Comparison of ENCODE assay signal across 8 mouse cellular contexts in genomic region chr16:56027854-56028629, GRCm38 (mm10). TPM values are rescaled to one million over a fixed set of nuclear protein-coding genes. Genes with fewer than 3 reads are reported as not detected.
DNase-seq lines count a peak whose midpoint lies in the region; ATAC-seq and TF ChIP-seq lines count a peak whose summit lies in the region.

No protein-coding gene starts in this region.

- peaks cover 20% of the 10 kb centered on the region for H3K4me1 ChIP-seq in lung, embryonic 15.5 days
- H3K4me1 ChIP-seq in forebrain, embryonic 11.5 days (replicated peaks; ENCODE audit: control insufficient read depth, insufficient read depth, low read length), result peaks cover 8% of the 10 kb centered on the region; the same call in 1 of the 2 replicates
- peaks cover 19% of the 10 kb centered on the region for H3K4me1 ChIP-seq in limb, embryonic 12.5 days (replicated peaks)
- no peaks in the 10 kb centered on the region; the same call in 1 of the 2 replicates for H3K4me1 ChIP-seq in olfactory bulb, adult 2 months (ENCODE audit: control insufficient read depth, insufficient read depth, low read length)

- no peak for DNase-seq in lung, postnatal 36 days
- no peak for DNase-seq in forebrain, embryonic 11.5 days (ENCODE audit: low spot score)
- no peak for DNase-seq in left cerebral cortex, postnatal 14 days (ENCODE audit: low spot score in 2 of 2)
- no peak for DNase-seq in embryo, embryonic 10.5 days (ENCODE audit: low spot score)
- DNase-seq in cerebellum, adult 9-11 months, result no peak

- peak overlapping the region; percentile 91 for H3K9ac ChIP-seq in lung, embryonic 15.5 days
- peak overlapping the region; percentile 95 for H3K9ac ChIP-seq in forebrain, embryonic 11.5 days (ENCODE audit: low read length)
- H3K9ac ChIP-seq in limb, embryonic 12.5 days (replicated peaks), result peak overlapping the region; percentile 96

- H3K4me2 ChIP-seq in lung, embryonic 15.5 days, result peak overlapping the region; percentile 70
- peak overlapping the region; percentile 53 for H3K4me2 ChIP-seq in forebrain, embryonic 11.5 days (ENCODE audit: low read depth, low read length, severe bottlenecking)
- H3K4me2 ChIP-seq in limb, embryonic 12.5 days, result peak overlapping the region; percentile 73

- no peak for TF ChIP-seq CTCF in olfactory bulb, adult 2 months (IDR thresholded peaks at IDR 0.05; ENCODE audit: insufficient read depth, low read depth, low read length)

- H3K27ac ChIP-seq in lung, embryonic 15.5 days, result no peak overlapping the region
- H3K27ac ChIP-seq in forebrain, embryonic 11.5 days (ENCODE audit: low read depth, low read length), result no peak overlapping the region
- H3K27ac ChIP-seq in limb, embryonic 12.5 days, result no peak overlapping the region
- no peak overlapping the region for H3K27ac ChIP-seq in olfactory bulb, adult 2 months (ENCODE audit: insufficient read depth, low read depth, low read length)

- peaks cover 27% of the 10 kb centered on the region for H3K36me3 ChIP-seq in lung, embryonic 15.5 days
- H3K36me3 ChIP-seq in forebrain, embryonic 11.5 days (ENCODE audit: control insufficient read depth, insufficient read depth, low read length), result peaks cover 4% of the 10 kb centered on the region; the same call in 1 of the 2 replicates
- peaks cover 35% of the 10 kb centered on the region for H3K36me3 ChIP-seq in limb, embryonic 12.5 days

- TF ChIP-seq POLR2A in olfactory bulb, adult 2 months (IDR thresholded peaks at IDR 0.05; ENCODE audit: insufficient read depth, low read depth, low read length), result no peak

- no peaks in the 10 kb centered on the region for H3K9me3 ChIP-seq in lung, embryonic 15.5 days
- H3K9me3 ChIP-seq in forebrain, embryonic 11.5 days (ENCODE audit: control insufficient read depth, low read length), result no peaks in the 10 kb centered on the region
- H3K9me3 ChIP-seq in limb, embryonic 12.5 days, result no peaks in the 10 kb centered on the region

- intact Hi-C loops in left cerebral cortex, postnatal 14 days (cut with DNase I), result no loop called here

- no peak for ATAC-seq in lung, embryonic 15.5 days (ENCODE audit: borderline replicate concordance, extremely low read depth, low FRiP score, low TSS enrichment)
- no peak for ATAC-seq in forebrain, embryonic 11.5 days (replicated peaks; ENCODE audit: low FRiP score)
- ATAC-seq in limb, embryonic 12.5 days (ENCODE audit: insufficient number of reproducible peaks, insufficient read depth, low FRiP score, low TSS enrichment, low read depth), result no peak

- peak overlapping the region; percentile 80 for H3K4me3 ChIP-seq in lung, embryonic 15.5 days
- peak overlapping the region; percentile 93 for H3K4me3 ChIP-seq in forebrain, embryonic 11.5 days (ENCODE audit: low read depth, low read length)
- H3K4me3 ChIP-seq in limb, embryonic 12.5 days (replicated peaks), result peak overlapping the region; percentile 89
- H3K4me3 ChIP-seq in olfactory bulb, adult 2 months (ENCODE audit: insufficient read depth, low read depth, low read length), result peak overlapping the region; percentile 16; the same call in 1 of the 2 replicates

- no peaks in the 10 kb centered on the region for H3K27me3 ChIP-seq in lung, embryonic 15.5 days
- H3K27me3 ChIP-seq in forebrain, embryonic 11.5 days (ENCODE audit: control insufficient read depth, insufficient read depth, low read length), result no peaks in the 10 kb centered on the region
- H3K27me3 ChIP-seq in limb, embryonic 12.5 days, result no peaks in the 10 kb centered on the region

- WGBS in lung, embryonic 15.5 days, result 31% methylated on average over 12 of the region's 12 CpGs
- 49% methylated on average over 12 of the region's 12 CpGs for WGBS in forebrain, embryonic 11.5 days
- WGBS in limb, embryonic 12.5 days, result 42% methylated on average over 12 of the region's 12 CpGs
- WGBS in olfactory bulb, adult 2 months, result 22% methylated on average over 12 of the region's 12 CpGs

RNA-seq across cellular contexts. Expression of gene Pcnp, which starts 1.5 kb away (rescaled TPM):
- 233 and 240 TPM in 2 replicates for polyA plus RNA-seq in lung, embryonic 15.5 days (2015; fragmentation: Nextera tagmentation; extraction: Ambion mirVana)
- polyA plus RNA-seq in forebrain, embryonic 11.5 days (2014; fragmentation: Nextera tagmentation; extraction: Ambion mirVana), result 332 and 372 TPM in 2 replicates
- 283 and 297 TPM in 2 replicates for polyA plus RNA-seq in limb, embryonic 12.5 days (2016; fragmentation: Nextera tagmentation; extraction: Ambion mirVana)
- not detected in 2 replicates for polyA plus RNA-seq in olfactory bulb, adult 2 months (2012; ENCODE audit: insufficient read depth, insufficient read length, low replicate concordance, missing spikeins)
- 100 to 1,000 TPM; 132 to 141 TPM for total RNA-seq in left cerebral cortex, postnatal 14 days (2021)

RNA-seq across cellular contexts. Expression of gene Trmt10c, which starts 9.6 kb away (rescaled TPM):
- 25.4 TPM in 2 replicates for polyA plus RNA-seq in lung, embryonic 15.5 days (2015; fragmentation: Nextera tagmentation; extraction: Ambion mirVana)
- polyA plus RNA-seq in forebrain, embryonic 11.5 days (2014; fragmentation: Nextera tagmentation; extraction: Ambion mirVana), result 31.2 and 33.6 TPM in 2 replicates
- 30.3 and 31.0 TPM in 2 replicates for polyA plus RNA-seq in limb, embryonic 12.5 days (2016; fragmentation: Nextera tagmentation; extraction: Ambion mirVana)
- not detected in 2 replicates for polyA plus RNA-seq in olfactory bulb, adult 2 months (2012; ENCODE audit: insufficient read depth, insufficient read length, low replicate concordance, missing spikeins)
- 1 to 10 TPM; 8.2 to 9.1 TPM for total RNA-seq in left cerebral cortex, postnatal 14 days (2021)

RNA-seq across cellular contexts. Expression of gene Senp7, which starts 20.1 kb away (rescaled TPM):
- polyA plus RNA-seq in lung, embryonic 15.5 days (2015; fragmentation: Nextera tagmentation; extraction: Ambion mirVana), result 26.2 and 27.0 TPM in 2 replicates
- 37.6 and 41.4 TPM in 2 replicates for polyA plus RNA-seq in forebrain, embryonic 11.5 days (2014; fragmentation: Nextera tagmentation; extraction: Ambion mirVana)
- polyA plus RNA-seq in limb, embryonic 12.5 days (2016; fragmentation: Nextera tagmentation; extraction: Ambion mirVana), result 39.2 and 43.1 TPM in 2 replicates
- polyA plus RNA-seq in olfactory bulb, adult 2 months (2012; ENCODE audit: insufficient read depth, insufficient read length, low replicate concordance, missing spikeins), result not detected in 2 replicates
- 10 to 100 TPM; 39.5 to 41.1 TPM for total RNA-seq in left cerebral cortex, postnatal 14 days (2021)

RNA-seq across cellular contexts. Expression of gene Zbtb11, which starts 54.4 kb away (rescaled TPM):
- 17.9 and 18.2 TPM in 2 replicates for polyA plus RNA-seq in lung, embryonic 15.5 days (2015; fragmentation: Nextera tagmentation; extraction: Ambion mirVana)
- polyA plus RNA-seq in forebrain, embryonic 11.5 days (2014; fragmentation: Nextera tagmentation; extraction: Ambion mirVana), result 19.1 and 21.7 TPM in 2 replicates
- 22.4 and 22.7 TPM in 2 replicates for polyA plus RNA-seq in limb, embryonic 12.5 days (2016; fragmentation: Nextera tagmentation; extraction: Ambion mirVana)
- not detected in 2 replicates for polyA plus RNA-seq in olfactory bulb, adult 2 months (2012; ENCODE audit: insufficient read depth, insufficient read length, low replicate concordance, missing spikeins)
- 10 to 100 TPM; 36.4 to 36.7 TPM for total RNA-seq in left cerebral cortex, postnatal 14 days (2021)

Comparison
In these comparisons a context has a peak if more than half of its experiments do, and no peak if none do; other contexts are left out.
1. H3K4me3 ChIP-seq: peak in every context shown above with its lines; median percentile 93 in forebrain, embryonic 11.5 days; 89 in limb, embryonic 12.5 days; 80 in lung, embryonic 15.5 days; 16 in olfactory bulb, adult 2 months.
2. RNA of gene Trmt10c, which starts 9.6 kb away (polyA plus RNA-seq): 31.2 to 33.6 TPM in forebrain, embryonic 11.5 days, 30.3 to 31.0 TPM in limb, embryonic 12.5 days and 25.4 TPM in lung, embryonic 15.5 days; not detected in olfactory bulb, adult 2 months; every median in the first group is over 10 times any median in the second.
3. Peak in every context shown above with its lines, with median percentiles within 50 percentile points of each other: H3K4me2 ChIP-seq and H3K9ac ChIP-seq.